Mouse (Mus musculus) liver, embryonic 14.5 days (tissue): ENCODE measurements around the gene Tnip1.

Source experiments
- CTCF ChIP-seq: IDR thresholded peaks from 2 replicates; pipeline ENCODE4 v1.5.1; 2016; ENCODE audit warnings: antibody characterized with exemption, low read depth, control low read depth
- EP300 ChIP-seq: IDR thresholded peaks from 2 replicates; pipeline ENCODE4 v1.6.1; 2016; ENCODE audit warnings: antibody characterized with exemption, low read depth

DNA sequence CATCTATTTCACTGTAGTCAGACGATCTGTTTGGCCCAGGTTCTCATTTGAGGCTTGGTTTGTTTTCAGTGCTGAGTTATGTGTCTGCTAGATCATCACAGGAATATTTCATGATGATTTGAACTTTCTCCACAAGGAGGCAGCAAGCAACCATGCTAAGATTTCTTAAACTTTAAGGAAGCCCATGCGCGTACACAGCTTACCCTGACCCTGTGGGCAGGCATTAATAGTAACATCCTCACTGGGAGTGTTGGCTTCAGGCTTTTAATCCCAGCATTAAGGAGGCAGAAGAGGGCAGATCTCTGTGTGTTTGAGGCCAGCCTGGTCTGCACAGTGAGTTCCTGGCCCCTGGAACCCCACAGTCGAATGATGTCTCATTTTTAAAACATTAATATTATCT, 83.3 kb downstream of the Tnip1 start:
- no peak for TF ChIP-seq EP300
- TF ChIP-seq CTCF = peak; percentile 59
